Mouse (Mus musculus) gastrocnemius, postnatal 14 days (tissue): ENCODE data around the gene Arnt. TPM values are rescaled to one million over a fixed set of nuclear protein-coding genes. Genes with fewer than 3 reads are reported as not detected.
"Not testable (repeated sequence)": the region's sequence is repeated elsewhere in the genome, so short reads cannot be mapped to it uniquely, and the experiment has no call there.

Source experiments
- DNase-seq: peaks from one replicate; pipeline ENCODE4 v3.0.0; 2021; ENCODE audit warnings: mixed read lengths
- intact Hi-C: fragments of 180-260 bp; cut with DNase I; formaldehyde crosslinking; loops from one replicate; pipeline ENCODE4 v1.15.1; 2025; ENCODE audit warnings: low total_unique reads
- total RNA-seq, 2 experiments: library from RNA; stranded (reverse); gene quantifications; 2 replicates each; pipeline ENCODE4 v1.2.3; 2021

Arnt gene
- total RNA-seq, 2 experiments from 2014 or later, result 38.8 to 39.3 TPM

GRCm38 (mm10) chr3:95519315-95519714, 85.1 kb downstream of the Arnt start:
- intact Hi-C loops, result loop anchor here (10.0 kb wide), 1 partner anchor 255 kb away; no protein-coding TSS in a partner anchor
- DNase-seq, result no peak

GRCm38 (mm10) chr3:95520100-95520499, 85.9 kb downstream of the Arnt start:
- intact Hi-C loops, result loop anchor here (10.0 kb wide), 1 partner anchor 185 kb away; no protein-coding TSS in a partner anchor
- DNase-seq, result no peak

DNA sequence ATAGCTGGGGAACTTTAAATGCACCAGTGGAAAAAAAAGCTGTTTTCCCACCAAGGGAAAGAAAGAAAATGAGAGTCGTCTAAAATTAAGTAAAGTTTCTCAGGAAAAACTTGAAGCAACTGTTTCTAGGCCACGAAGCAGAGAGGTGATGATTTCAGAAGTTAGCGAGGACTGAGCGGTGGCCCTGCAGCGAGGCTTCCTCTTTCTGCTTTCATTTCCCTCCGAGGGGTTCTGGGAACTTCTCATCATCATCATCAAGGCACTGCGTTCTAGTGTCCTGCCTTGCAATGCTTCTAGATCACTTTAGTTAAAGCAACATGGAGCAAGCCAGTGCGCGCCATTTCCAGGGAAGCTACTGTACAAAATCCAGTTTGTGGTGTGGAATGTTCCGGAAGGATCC, 87.0 kb downstream of the Arnt start:
- intact Hi-C loops, result loop anchor here (10.0 kb wide), 1 partner anchor 184 kb away; no protein-coding TSS in a partner anchor
- DNase-seq, result no peak

- no peak for DNase-seq
- intact Hi-C loops, result loop anchor here (10.0 kb wide), 1 partner anchor 181 kb away; no protein-coding TSS in a partner anchor
Measured at GRCm38 (mm10) chr3:95523662-95524061, 89.5 kb downstream of the Arnt start.

DNA sequence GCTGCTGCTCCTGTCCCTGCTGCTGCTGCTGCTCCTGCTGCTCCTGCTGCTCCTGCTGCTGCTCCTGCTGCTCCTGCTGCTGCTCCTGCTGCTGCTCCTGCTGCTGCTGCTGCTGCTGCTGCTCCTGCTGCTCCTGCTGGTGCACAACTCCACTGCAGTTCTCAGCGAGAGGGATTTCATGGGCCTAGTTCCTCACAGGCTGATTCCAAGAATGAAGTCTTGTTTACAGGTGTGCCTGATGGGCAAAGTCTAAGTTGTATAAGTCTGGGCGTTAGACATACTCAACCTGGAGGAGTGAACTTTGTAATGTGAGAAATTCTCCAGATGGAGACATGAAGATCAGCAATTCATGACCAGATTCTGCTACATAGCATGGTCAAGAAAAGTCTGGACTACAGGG, 90.5 kb downstream of the Arnt start:
- intact Hi-C loops, result loop anchor here (10.0 kb wide), 1 partner anchor 180 kb away; no protein-coding TSS in a partner anchor
- no peak for DNase-seq

- no peak for DNase-seq
- intact Hi-C loops, result loop anchor here (10.0 kb wide), 1 partner anchor 179 kb away; no protein-coding TSS in a partner anchor
Measured at GRCm38 (mm10) chr3:95526111-95526510, 91.9 kb downstream of the Arnt start.

DNA sequence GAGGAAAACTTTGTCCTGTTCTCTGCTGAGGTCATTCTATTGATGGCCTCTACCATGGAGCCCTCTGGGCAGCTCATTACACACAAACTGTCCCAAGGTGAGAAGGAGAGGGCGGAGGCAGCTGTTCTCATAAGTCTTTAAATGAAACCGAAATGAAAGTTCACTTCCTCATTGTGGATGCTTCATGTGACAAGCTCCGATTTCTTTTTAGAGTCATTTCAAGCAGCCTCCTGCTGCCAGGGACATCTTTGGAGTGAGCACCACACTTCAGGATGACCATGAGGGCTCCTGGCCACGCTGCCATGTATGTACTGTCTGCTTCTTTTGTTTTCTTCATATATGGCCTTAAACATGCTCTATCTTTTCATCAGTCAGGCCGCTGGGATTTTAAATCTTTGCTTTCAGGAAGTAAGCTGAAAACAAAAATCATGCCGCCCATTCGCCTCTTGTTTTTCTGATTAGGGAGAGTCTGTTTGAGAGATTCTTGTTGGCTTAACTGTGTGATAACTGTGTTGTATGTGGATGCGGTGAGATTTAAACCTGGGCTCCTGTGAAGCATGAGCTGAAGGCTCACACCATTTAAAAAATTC, 92.5 kb downstream of the Arnt start, which contains the start of gene Ctss:
Gene Ctss, plus strand, starts transcription at position 165 of the 590 bp plus-strand sequence.
- no peak for DNase-seq
- intact Hi-C loops, result loop anchor here (10.0 kb wide), 1 partner anchor 178 kb away; no protein-coding TSS in a partner anchor

DNA sequence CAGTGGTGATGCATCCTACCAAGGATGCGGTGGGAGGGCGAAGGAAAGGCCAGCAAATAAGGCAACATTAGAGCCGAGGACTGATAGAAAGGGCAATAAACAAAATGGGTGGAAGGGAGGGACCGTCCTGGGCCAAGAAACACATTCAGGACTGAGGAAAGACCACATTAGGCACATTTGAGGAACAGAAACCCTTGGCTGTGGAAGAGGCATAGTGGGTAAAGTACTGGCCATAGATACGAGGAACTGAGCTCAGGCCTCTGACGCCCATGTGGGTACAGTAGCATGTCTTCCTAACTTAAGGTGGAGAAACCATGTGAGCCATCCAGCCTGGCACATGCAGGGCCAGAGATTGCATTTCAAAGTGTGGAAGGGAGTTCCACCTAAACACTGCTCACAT, 95.6 kb downstream of the Arnt start:
- DNase-seq, result no peak
- intact Hi-C loops, result loop anchor here (10.0 kb wide), 1 partner anchor 175 kb away; no protein-coding TSS in a partner anchor

DNA sequence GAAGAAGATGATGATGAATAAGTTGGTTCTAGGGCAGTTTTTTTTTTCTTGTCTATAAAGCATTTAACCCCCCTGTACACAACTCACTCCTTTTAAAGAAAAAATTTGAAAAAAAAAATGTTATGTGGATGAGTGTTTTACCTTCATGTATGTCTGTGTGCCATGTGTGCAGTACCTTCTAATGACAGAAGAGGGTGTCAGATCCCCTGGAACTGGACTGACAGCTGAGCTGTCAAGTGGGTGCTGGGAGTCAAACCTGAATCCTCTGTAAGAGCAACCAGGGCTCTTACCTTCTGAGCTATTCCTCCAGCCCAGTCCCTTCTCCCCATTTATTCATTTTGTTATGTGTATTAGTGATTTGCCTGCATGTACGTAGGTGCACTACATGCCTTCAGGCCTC, 96.8 kb downstream of the Arnt start:
- intact Hi-C loops, result no loop called here
- DNase-seq, result no peak

DNA sequence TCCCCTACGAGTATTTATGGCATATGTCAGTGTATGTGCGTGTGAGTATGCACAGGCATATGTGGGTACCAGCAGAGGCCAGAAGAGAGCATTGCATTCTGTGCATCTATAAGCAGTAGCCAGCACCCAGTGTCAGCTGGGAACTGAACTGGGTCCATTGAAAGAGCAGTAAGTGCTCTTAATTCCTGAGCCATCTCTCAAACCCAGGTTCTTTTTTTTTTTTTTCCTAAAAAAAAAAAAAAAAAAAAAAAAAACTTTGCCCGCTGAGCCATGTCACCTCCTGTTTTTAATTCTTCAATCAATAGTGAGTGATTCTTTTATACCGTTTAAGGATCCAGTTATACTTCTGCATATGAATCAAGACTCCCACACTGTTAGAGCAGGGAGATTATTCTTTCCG, 99.2 kb downstream of the Arnt start:
- intact Hi-C loops, result no loop called here

DNA sequence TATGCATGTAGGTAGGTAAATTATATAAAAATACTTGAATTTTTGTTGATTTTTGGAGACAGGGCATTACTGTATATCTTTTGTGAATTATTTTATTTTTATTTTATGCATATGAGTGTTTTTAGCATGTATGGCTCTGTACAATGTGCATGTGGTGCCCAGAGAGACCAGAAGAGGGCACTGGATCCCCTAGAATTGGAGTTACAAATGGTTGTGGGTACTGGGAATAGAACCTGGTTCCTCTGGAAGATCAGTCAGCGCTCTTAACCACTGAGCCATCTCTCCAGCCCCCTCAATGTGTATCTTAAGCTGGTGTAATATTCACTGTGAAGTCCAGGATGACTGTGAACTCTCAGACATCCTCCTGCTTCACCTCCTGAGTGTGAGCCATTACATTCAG, 100.7 kb downstream of the Arnt start:
- intact Hi-C loops, result no loop called here
- no peak for DNase-seq

More for the DNA sequence above, 99.2 kb downstream of the Arnt start:
- no peak for DNase-seq

- no peak for DNase-seq
- intact Hi-C loops, result no loop called here
Measured at GRCm38 (mm10) chr3:95538936-95539335, 104.7 kb downstream of the Arnt start.

DNA sequence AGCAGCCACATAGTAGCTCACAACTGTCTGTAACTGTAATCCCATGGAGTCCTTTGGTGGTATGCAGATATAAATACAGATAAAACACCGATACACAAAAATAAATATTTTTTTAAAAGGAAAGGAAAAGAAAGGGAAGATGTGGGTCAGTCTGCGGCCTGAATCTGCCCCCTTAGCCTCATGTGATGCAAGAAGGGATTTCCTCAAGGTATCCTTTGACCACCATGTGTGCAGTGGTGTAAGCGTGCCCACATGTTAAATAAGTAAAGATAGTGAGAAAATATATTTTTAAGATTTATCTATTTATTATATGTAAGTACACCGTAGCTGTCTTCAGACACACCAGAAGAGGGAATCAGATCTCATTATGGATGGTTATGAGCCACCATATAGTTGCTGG, 105.6 kb downstream of the Arnt start:
- intact Hi-C loops, result no loop called here
- DNase-seq, result no peak

GRCm38 (mm10) chr3:95541186-95541585, 107.0 kb downstream of the Arnt start:
- DNase-seq, intact Hi-C loops: not testable (repeated sequence)

DNA sequence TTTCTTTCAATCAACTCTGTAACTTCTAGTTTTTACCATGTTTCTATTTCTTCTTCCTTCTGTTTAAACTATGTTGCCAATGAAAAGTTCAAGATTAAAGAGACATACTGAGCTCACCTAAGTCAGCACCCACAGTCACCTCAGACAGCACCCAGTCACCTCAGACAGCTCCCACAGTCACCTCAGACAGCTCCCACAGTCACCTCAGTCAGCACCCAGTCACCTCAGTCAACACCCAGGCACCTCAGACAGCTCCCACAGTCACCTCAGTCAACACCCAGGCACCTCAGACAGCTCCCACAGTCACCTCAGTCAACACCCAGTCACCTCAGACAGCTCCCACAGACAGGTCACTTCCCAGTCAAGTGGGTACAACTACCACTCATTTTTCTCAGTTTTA, 108.0 kb downstream of the Arnt start:
- DNase-seq, result no peak
- intact Hi-C loops, result no loop called here

DNA sequence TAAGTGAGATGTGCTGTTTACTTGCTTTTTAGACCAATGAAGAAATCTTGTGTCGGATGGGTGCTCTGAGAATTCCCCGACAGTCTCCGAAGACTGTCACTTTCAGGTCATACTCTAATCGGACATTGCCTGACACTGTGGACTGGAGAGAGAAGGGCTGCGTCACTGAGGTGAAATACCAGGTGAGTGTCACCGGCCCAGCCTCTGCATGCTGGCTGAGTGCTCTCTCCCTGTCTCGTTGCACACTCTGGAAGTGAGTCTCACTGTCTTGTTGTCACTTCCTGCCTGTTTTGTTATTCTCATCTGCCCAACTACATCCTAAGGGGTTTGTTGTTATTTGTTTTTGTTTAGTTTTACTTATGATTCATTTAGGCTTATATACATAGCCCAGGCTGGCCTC, 108.8 kb downstream of the Arnt start:
- intact Hi-C loops, result no loop called here
- no peak for DNase-seq

Other genes starting within 250 kb of the Arnt start
- 1 to 10 TPM; 7.3 to 8.1 TPM for gene Gabpb2, start 216.5 kb upstream of the Arnt start, total RNA-seq
- gene Cdc42se1, start 205.7 kb upstream of the Arnt start, total RNA-seq, result 10 to 100 TPM; 18.8 to 24.5 TPM
- gene Mllt11, start 202.2 kb upstream of the Arnt start, total RNA-seq, result 10 to 100 TPM; 41.2 to 43.5 TPM
- gene Gm128, start 192.8 kb upstream of the Arnt start, total RNA-seq, result under 1 TPM in 1 of 2 experiments, not detected in 1; 0.16 TPM
- gene Bnipl, start 183.2 kb upstream of the Arnt start, total RNA-seq, result not detected
- gene Mindy1, start 153.0 kb upstream of the Arnt start, total RNA-seq, result 10 to 100 TPM; 19.6 to 22.5 TPM
- gene Prune1, start 152.3 kb upstream of the Arnt start, total RNA-seq, result 10 to 100 TPM; 35.3 to 35.6 TPM
- gene Anxa9, start 127.2 kb upstream of the Arnt start, total RNA-seq, result under 1 TPM; 0.18 to 0.27 TPM
- 10 to 100 TPM; 27.8 to 33.2 TPM for gene Cers2, start 119.6 kb upstream of the Arnt start, total RNA-seq
- 10 to 100 TPM; 10.4 to 12.8 TPM for gene Setdb1, start 77.2 kb upstream of the Arnt start, total RNA-seq
- not detected for gene 4930558C23Rik, start 31.5 kb upstream of the Arnt start, total RNA-seq
- 10 to 100 TPM; 19.3 to 21.5 TPM for gene Ctsk, start 64.9 kb downstream of the Arnt start, total RNA-seq
- 1 to 10 TPM; 3.5 to 3.8 TPM for gene Ctss, start 92.4 kb downstream of the Arnt start, total RNA-seq
- not detected for gene Hormad1, start 125.3 kb downstream of the Arnt start, total RNA-seq
- 10 to 100 TPM; 13.6 to 14.5 TPM for gene Golph3l, start 154.5 kb downstream of the Arnt start, total RNA-seq
- gene Ensa, start 190.6 kb downstream of the Arnt start, total RNA-seq, result 10 to 100 TPM; 78.4 to 79.8 TPM
- 100 to 1,000 TPM in 1 of 2 experiments, 10 to 100 TPM in 1; 98.8 to 124 TPM for gene Mcl1, start 224.4 kb downstream of the Arnt start, total RNA-seq